Mouse (Mus musculus): Measurements from ENCODE around the gene Plcl1.
A peak's percentile ranks its signal among the peaks of the same experiment; 100 is the strongest.

Plcl1 gene

GRCm38 (mm10) chr1:55702106-55702505 is 296.4 kb downstream of the Plcl1 start:
- DNase-seq (ENCODE audit: low spot score in 2 of 2), result no peak

- no peak for DNase-seq (ENCODE audit: low spot score in 2 of 2)
Measured at GRCm38 (mm10) chr1:55704707-55705106, 299.0 kb downstream of the Plcl1 start.

- no peak for DNase-seq (ENCODE audit: low spot score in 2 of 2)
Measured at GRCm38 (mm10) chr1:55705173-55705572, 299.5 kb downstream of the Plcl1 start.

- no peak for DNase-seq (ENCODE audit: low spot score in 2 of 2)
Measured at GRCm38 (mm10) chr1:55705756-55706155, 300.0 kb downstream of the Plcl1 start.

- DNase-seq (ENCODE audit: low spot score in 2 of 2), result no peak
Measured at GRCm38 (mm10) chr1:55706933-55707332, 301.2 kb downstream of the Plcl1 start.

GRCm38 (mm10) chr1:55717283-55717803 is 311.6 kb downstream of the Plcl1 start:
- no peak for DNase-seq (ENCODE audit: low spot score in 2 of 2)

- no peak for DNase-seq (ENCODE audit: low spot score in 2 of 2)
Measured at GRCm38 (mm10) chr1:55725428-55725827, 319.7 kb downstream of the Plcl1 start.

GRCm38 (mm10) chr1:55729332-55729731 is 323.6 kb downstream of the Plcl1 start:
- DNase-seq (ENCODE audit: low spot score in 2 of 2), result peak in 1 of 2 experiments; percentile 29

- DNase-seq (ENCODE audit: low spot score in 2 of 2), result no peak
Measured at GRCm38 (mm10) chr1:55732951-55733350, 327.2 kb downstream of the Plcl1 start.

- peak; percentile 31 to 65 for DNase-seq (ENCODE audit: low spot score in 2 of 2)
Measured at GRCm38 (mm10) chr1:55736054-55736740, 330.5 kb downstream of the Plcl1 start.

GRCm38 (mm10) chr1:55736762-55737288 is 331.1 kb downstream of the Plcl1 start:
- DNase-seq (ENCODE audit: low spot score in 2 of 2), result no peak

GRCm38 (mm10) chr1:55738746-55739365 is 333.1 kb downstream of the Plcl1 start:
- no peak for DNase-seq (ENCODE audit: low spot score in 2 of 2)

GRCm38 (mm10) chr1:55741885-55742284 is 336.2 kb downstream of the Plcl1 start:
- peak in 1 of 2 experiments; percentile 15 for DNase-seq (ENCODE audit: low spot score in 2 of 2)

GRCm38 (mm10) chr1:55748516-55748915 is 342.8 kb downstream of the Plcl1 start:
- DNase-seq (ENCODE audit: low spot score in 2 of 2), result no peak

GRCm38 (mm10) chr1:55749770-55750169 is 344.0 kb downstream of the Plcl1 start:
- no peak for DNase-seq (ENCODE audit: low spot score in 2 of 2)

- no peak for DNase-seq (ENCODE audit: low spot score in 2 of 2)
Measured at GRCm38 (mm10) chr1:55755742-55756141, 350.0 kb downstream of the Plcl1 start.

- no peak for DNase-seq (ENCODE audit: low spot score in 2 of 2)
Measured at GRCm38 (mm10) chr1:55762284-55762683, 356.6 kb downstream of the Plcl1 start.

GRCm38 (mm10) chr1:55763171-55763570 is 357.4 kb downstream of the Plcl1 start:
- DNase-seq (ENCODE audit: low spot score in 2 of 2), result no peak

GRCm38 (mm10) chr1:55766743-55767142 is 361.0 kb downstream of the Plcl1 start:
- peak; percentile 18 to 24 for DNase-seq (ENCODE audit: low spot score in 2 of 2)

GRCm38 (mm10) chr1:55770072-55770785 is 364.5 kb downstream of the Plcl1 start:
- DNase-seq (ENCODE audit: low spot score in 2 of 2), result no peak

- no peak for DNase-seq (ENCODE audit: low spot score in 2 of 2)
Measured at GRCm38 (mm10) chr1:55792817-55793216, 387.1 kb downstream of the Plcl1 start.

Measured in heart, adult 9 months (tissue).